Mouse (Mus musculus) gastrocnemius, adult 18-20 months (tissue): ENCODE measurements around the gene Pdx1. TPM values are rescaled to one million over a fixed set of nuclear protein-coding genes. Genes with fewer than 3 reads are reported as not detected.
A peak's percentile ranks its signal among the peaks of the same experiment; 100 is the strongest.

Experiments
- DNase-seq: peaks from one replicate; pipeline ENCODE4 v3.0.0; 2021; ENCODE audit warnings: low spot score
- long read RNA-seq, 2 experiments: library from polyadenylated mRNA; stranded (forward); transcript quantifications; one replicate each; pipeline ENCODE4 v2.0.0; 2021
- total RNA-seq, 2 experiments: library from RNA; stranded (reverse); gene quantifications; 2 replicates each; pipeline ENCODE4 v1.2.3; 2021

Pdx1 gene
- not detected for total RNA-seq
- long read RNA-seq, experiment 1 = 0 reads
- long read RNA-seq, experiment 2 = 0 reads

DNA sequence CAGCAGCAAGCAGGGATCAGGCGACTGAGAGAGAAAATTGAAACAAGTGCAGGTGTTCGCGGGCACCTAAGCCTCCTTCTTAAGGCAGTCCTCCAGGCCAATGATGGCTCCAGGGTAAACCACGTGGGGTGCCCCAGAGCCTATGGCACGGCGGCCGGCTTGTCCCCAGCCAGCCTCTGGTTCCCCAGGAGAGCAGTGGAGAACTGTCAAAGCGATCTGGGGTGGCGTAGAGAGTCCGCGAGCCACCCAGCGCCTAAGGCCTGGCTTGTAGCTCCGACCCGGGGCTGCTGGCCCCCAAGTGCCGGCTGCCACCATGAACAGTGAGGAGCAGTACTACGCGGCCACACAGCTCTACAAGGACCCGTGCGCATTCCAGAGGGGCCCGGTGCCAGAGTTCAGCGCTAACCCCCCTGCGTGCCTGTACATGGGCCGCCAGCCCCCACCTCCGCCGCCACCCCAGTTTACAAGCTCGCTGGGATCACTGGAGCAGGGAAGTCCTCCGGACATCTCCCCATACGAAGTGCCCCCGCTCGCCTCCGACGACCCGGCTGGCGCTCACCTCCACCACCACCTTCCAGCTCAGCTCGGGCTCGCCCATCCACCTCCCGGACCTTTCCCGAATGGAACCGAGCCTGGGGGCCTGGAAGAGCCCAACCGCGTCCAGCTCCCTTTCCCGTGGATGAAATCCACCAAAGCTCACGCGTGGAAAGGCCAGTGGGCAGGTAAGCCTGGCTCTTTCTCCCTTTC, at the start of gene Pdx1:
Gene Pdx1 (plus strand): TSS at position 34 of the 747 bp plus-strand sequence.
- DNase-seq = no peak

DNA sequence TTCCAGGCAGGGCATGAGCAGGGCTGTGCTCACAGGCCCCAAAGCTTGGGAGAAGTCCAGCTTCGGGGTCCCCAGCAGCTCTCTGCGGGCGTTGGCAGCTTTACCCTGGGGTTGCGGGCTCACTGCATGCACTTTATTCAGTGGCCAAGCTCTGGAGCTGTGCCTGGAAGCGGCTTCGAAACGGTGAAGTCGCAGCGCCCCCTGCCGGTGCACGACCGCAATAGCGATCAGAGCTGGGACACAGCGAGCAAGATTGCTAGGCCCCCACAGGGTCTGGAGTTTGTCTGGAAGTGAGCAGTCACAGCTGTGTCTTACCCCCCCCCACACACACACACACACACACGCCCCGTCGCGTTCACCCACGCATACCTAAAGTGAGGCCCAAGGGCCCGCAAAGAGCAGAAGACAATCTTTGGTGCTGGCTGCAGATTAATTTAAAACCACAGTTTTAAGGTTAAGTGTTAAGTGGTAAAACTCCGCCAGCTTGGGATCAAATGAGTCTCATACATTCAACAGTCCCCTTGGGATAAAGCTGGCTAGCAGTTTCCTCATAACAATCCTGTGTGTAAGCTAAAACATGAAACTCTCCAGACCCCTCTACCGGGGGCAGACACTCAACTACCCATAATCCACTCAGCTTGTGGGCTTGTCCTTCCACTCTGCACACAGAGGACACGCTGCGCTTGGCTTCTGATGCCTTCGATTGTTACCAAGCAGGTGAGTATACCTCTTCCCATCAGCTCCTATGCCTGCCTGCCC, 42.2 kb upstream of the Pdx1 start:
- peak; percentile 79 for DNase-seq

GRCm38 (mm10) chr5:147235406-147236309, 34.1 kb upstream of the Pdx1 start:
- no peak for DNase-seq

- DNase-seq = no peak
These were observed 25.9 kb upstream of the Pdx1 start for GRCm38 (mm10) chr5:147243908-147244307.

GRCm38 (mm10) chr5:147260189-147260588, 9.6 kb upstream of the Pdx1 start:
- no peak for DNase-seq

DNA sequence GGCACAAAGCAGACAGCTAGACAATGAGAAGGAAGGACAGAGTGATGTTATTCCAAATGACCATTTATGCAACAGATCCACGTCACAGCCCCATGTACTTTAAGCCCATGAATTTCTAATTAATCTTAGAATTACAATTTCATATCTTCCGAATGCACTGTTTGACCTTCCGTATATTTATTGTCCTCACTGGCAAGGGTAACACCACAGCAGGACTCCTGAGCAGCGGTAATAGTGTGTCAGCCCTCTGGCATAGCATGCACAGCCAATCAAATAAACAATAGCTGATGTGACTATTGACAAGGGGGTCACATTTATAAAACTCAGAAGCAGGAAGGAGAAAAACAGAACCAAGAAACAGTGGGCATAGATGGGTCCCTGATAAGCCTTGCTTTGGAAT, 9.0 kb upstream of the Pdx1 start:
- no peak for DNase-seq

- no peak for DNase-seq
These were observed 7.7 kb upstream of the Pdx1 start for GRCm38 (mm10) chr5:147261899-147262541.

DNA sequence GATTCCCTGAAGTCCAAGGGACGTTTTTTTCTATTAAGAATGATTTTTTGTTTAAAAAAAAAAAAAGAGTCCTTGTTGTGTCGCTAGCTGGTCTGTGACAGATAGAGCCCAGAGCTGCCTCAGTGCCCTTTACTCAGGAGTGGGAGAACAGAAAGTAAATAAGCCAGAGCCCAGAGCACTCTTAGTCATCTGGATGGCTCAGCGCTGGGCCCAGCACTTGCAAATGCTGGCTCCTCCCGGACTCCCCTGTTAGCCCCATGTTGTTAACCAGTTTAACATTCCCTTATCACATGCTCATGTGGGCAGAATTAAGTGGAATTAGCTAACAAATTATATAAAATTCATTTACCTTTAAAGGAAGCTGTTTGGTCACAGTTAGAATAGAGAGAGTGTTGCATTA, 5.8 kb upstream of the Pdx1 start:
- DNase-seq = no peak

GRCm38 (mm10) chr5:147267434-147267833, 2.3 kb upstream of the Pdx1 start:
- no peak for DNase-seq

DNA sequence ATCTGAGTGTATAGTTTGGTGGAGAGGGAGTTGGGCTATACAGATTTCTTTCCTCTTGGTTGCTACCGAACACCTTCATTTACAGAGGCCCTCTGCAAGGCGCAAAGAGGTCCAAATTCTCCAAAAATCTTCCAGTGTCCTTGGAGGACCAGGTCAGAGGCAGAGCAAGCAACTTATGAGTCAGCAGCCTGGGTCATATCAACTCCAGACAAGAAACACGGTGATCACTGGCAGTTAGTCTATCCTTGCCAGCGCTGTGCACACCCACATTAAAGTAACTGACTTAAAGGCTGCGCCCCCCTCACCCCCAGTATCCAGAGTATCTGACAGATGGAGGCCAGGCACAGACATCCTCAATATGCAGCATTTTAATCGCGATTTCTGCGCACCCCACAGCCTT, 1.0 kb upstream of the Pdx1 start:
- no peak for DNase-seq

- no peak for DNase-seq
These were observed 388 bp upstream of the Pdx1 start for GRCm38 (mm10) chr5:147269371-147269770.

DNA sequence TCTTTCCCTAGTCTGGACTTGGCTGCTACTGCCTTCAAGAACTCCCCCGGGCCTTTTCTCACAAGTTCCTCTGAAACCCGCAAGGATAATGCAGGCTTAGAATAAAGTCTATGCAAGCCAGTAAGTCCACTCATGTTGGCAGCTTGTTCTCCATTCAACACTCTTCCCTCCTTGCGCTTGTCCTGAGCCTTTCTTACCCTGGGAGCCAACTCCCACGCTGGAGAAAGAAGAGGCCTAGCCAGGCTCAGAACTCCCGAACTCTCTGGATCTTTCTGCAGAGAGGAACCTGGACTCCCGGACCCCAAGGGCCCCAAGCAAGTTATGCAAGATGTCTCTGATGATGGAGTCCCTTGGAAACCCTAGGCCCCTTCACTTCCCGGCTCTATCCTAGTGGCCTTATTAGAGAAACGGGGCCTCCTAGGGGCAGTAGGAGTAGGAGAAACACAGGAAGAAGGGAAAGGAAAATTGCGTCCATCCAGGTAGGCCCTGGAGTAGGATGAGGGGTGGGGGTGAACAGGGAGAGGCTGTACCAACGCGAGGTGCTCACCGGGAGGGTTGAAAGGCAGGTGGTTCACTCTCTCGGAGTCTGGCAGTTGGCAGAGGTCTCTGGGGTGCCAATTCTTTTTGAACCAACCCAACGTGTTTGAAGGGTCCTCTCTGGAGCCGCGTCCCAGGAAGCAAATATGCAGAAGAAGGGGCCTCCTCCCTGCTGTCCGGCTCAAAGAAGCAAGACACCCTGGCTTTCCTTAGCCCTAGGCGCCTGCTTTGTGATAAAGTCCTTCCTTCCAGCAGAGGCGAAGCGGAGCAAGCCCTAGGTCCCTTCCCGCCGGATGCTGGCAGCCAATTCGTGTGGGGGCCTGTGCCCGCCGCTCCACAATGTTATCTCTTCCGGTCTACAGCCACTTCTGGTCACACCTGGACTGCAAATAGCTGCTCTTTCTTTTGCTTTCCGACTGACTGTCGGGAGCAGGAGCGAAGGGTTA, 1.2 kb downstream of the Pdx1 start:
- no peak for DNase-seq

DNA sequence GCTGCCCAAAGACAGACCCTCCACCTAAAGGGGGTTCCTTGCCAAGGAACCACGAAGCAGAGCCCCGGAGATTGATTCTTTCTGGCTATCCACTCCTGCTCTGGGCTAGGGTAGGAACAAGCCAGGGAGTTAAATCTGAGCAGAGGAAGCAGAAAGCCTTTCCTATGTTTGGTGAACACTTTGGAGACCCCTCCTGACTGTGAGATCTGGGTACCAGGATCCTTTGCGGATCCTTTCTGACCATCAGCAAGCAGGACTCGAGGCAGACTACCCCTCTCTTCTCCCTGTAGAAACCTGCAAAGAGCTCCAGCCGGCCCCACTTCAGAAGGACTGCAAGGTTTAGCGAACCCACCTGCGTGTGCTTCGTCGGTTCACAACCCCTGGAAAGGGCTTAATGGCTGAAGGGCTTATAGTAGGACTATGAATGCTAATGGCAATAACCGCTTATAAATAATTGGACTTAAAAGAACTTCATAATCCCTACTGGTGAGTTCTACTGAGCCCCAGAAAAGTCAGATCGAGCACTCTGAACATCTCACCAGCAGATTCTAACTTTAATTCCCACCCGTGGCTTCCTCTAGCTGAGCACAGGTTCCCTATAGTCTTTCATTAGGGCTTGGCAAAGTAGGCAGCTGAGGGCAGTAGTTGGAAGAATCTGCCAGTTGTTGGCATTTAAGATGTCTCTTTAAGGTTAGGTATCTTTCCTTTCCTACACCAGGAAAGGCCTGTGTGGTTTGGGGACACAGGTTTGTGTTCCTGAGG, 2.5 kb downstream of the Pdx1 start:
- no peak for DNase-seq

DNA sequence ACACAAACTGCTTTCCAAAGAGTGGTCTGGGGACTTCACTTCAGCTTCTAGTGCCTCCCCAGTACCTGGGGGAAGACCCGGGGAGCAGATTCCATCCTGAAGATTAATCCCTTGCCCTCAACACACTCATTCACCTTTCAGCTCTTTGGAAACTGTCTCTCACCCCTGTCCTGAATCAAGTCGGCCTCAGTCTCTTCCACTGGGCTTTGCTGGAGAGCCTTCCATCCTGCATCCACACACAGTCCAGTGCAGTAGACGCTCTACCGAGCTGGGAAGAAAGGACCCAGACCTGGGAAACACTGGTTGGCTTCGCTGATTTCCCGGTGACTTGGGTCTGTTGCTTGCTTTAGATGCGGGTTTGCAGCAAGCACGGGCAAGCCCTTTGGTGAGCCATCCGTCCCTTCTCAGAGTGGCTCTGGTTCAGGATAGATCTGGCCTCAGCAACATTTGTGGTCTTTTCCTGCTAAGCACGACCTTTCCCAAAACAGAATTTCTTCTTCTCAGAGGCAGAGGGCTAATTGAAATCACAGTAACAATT, 3.1 kb downstream of the Pdx1 start:
- DNase-seq = no peak

- no peak for DNase-seq
These were observed 4.7 kb downstream of the Pdx1 start for GRCm38 (mm10) chr5:147274174-147275141.

DNA sequence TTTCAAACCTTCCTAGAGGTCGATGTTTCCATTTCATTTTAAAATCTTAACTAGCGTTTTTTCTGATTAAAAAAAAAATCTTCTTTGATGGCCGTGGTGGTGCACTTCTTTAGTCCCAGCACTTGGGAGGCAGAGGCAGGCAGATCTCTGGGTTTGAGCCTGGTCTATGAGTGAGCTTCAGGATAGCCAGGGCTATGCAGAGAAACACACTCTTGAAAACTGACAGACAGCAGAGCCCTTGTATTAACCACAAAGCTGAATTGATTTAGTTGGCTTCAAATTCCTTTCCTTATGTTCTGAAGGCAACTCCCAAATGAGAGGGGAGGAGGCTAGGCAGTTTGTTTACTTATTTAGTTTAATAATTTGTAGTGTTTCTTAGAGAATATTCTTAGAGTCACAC, 6.0 kb downstream of the Pdx1 start:
- DNase-seq = no peak

- DNase-seq = no peak
These were observed 7.2 kb downstream of the Pdx1 start for GRCm38 (mm10) chr5:147276701-147277546.
